Mouse (Mus musculus) heart, embryonic 13.5 days (tissue): ENCODE measurements around the gene Fam160b1. TPM values are rescaled to one million over a fixed set of nuclear protein-coding genes. Genes with fewer than 3 reads are reported as not detected.
A peak's percentile ranks its signal among the peaks of the same experiment; 100 is the strongest.

ENCODE experiments used
- ATAC-seq: fragments of 200-750 bp; cut with Nextera tagmentation; 2 replicates; pipeline ENCODE4 v1.8.0; 2017; ENCODE audit warnings: moderate TSS enrichment; ENCODE audit not compliant: insufficient number of reproducible peaks, low FRiP score, low TSS enrichment; ENCODE audit errors: extremely low read depth
- H3K27ac ChIP-seq: fragments of 300-500 bp; sonication (generic); replicated peaks from 2 replicates; pipeline ENCODE4 v1.5.1; 2015; ENCODE audit warnings: moderate library complexity, mild to moderate bottlenecking, inconsistent platforms
- H3K27me3 ChIP-seq: fragments of 300-500 bp; sonication (generic); replicated peaks from 2 replicates; pipeline ENCODE4 v1.6.1; 2015; ENCODE audit warnings: mild to moderate bottlenecking, inconsistent platforms
- H3K36me3 ChIP-seq: fragments of 300-500 bp; sonication (generic); 2 replicates; pipeline ENCODE4 v1.6.1; 2015; ENCODE audit warnings: mild to moderate bottlenecking, inconsistent platforms
- H3K4me1 ChIP-seq: fragments of 300-500 bp; sonication (generic); 2 replicates; pipeline ENCODE4 v1.6.1; 2015; ENCODE audit warnings: inconsistent platforms
- H3K4me2 ChIP-seq: fragments of 300-500 bp; sonication (generic); 2 replicates; pipeline ENCODE4 v1.6.1; 2015; ENCODE audit warnings: inconsistent platforms, mild to moderate bottlenecking, moderate library complexity
- H3K4me3 ChIP-seq: fragments of 300-500 bp; sonication (generic); 2 replicates; pipeline ENCODE4 v1.5.1; 2015; ENCODE audit warnings: moderate library complexity, mild to moderate bottlenecking, inconsistent platforms
- H3K9ac ChIP-seq: fragments of 300-500 bp; sonication (generic); 2 replicates; pipeline ENCODE4 v1.6.1; 2015; ENCODE audit warnings: inconsistent platforms, mild to moderate bottlenecking, moderate library complexity
- H3K9me3 ChIP-seq: fragments of 300-500 bp; sonication (generic); 2 replicates; pipeline ENCODE4 v1.6.1; 2016; ENCODE audit warnings: inconsistent platforms
- WGBS: fragments of 180-500 bp; shearing (Covaris S2); methylation state at CpG from one replicate; pipeline ENCODE4 v1.1.7; 2015; ENCODE audit warnings: mixed read lengths; 5-methylcytosine and 5-hydroxymethylcytosine counted together
- polyA plus RNA-seq: library from polyadenylated mRNA; unstranded; fragments of >200 nt; fragmentation: Nextera tagmentation; extraction: Ambion mirVana; gene quantifications from 2 replicates; pipeline ENCODE4 v1.2.1, GENCODE M21; 2015

Gene Fam160b1
- polyA plus RNA-seq, 1 experiment from 2014 or later: 9.9 TPM

DNA sequence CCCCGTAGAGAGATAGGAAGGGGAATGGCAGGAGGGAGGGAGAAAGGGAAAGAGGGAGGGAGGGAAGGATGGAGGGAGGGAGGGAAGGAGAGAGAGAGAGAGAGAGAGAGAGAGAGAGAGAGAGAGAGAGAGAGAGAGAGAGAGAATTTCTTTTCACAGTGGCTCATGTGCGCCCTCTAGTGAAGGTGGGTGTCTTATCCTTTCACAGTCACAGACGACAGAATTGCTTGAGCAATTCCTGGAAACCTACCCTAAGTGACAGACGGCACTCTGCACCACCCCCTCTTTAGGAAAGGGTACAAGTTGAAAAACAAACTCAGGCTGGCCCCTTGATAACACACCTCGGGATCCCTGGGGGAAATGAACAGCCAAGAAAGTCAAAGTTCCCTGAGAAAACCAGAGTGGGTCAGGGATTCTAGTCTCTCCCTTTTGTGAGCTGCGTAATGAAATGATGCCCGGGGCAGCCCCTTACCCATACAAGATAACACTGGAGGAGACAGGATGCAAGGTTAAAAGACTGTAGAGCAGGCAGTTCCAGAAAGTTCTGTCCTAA is 34.7 kb upstream of the Fam160b1 start:
- no peaks in the 10 kb centered on the region for H3K27me3 ChIP-seq
- H3K4me3 ChIP-seq: no peak overlapping the region
- H3K9me3 ChIP-seq: 0 out of 2 replicates have a peak, but pooled peaks cover 3% of the 10 kb centered on the region
- H3K36me3 ChIP-seq: no peaks in the 10 kb centered on the region
- H3K9ac ChIP-seq: no peak overlapping the region
- ATAC-seq: no peak
- H3K4me2 ChIP-seq: no peak overlapping the region
- no peak overlapping the region for H3K27ac ChIP-seq
- H3K4me1 ChIP-seq: no peaks in the 10 kb centered on the region
- WGBS: 19% methylated on average over 7 of the region's 7 CpGs

DNA sequence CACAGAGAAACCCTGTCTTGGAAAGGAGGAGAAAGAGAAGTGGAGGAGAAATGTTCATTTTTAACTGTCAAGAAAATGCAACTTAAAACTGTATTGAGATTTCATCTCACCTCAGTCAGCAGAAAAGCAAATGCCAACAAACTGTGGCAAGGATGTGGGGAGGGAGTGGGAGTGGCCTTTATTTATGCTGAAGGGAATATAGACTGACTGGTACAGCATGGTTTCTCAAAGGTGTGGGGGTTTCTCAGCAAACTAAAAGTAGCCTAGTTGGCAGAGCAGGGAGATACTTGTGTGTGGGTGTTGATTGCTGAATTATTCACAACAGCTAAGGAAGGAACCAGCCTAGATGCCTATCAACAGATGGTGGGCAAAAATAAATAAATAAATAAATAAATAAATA is 32.8 kb upstream of the Fam160b1 start:
- Histone ChIP-seq H3K9me3 (0 out of 2 replicates have a peak, but pooled peaks cover 3% of the 10 kb centered on the region), H3K4me3 (no peak overlapping the region), H3K9ac (no peak overlapping the region), H3K36me3 (no peaks in the 10 kb centered on the region), H3K27me3 (no peaks in the 10 kb centered on the region), H3K4me2 (no peak overlapping the region), H3K4me1 (no peaks in the 10 kb centered on the region), H3K27ac (no peak overlapping the region)
- ATAC-seq: no peak

DNA sequence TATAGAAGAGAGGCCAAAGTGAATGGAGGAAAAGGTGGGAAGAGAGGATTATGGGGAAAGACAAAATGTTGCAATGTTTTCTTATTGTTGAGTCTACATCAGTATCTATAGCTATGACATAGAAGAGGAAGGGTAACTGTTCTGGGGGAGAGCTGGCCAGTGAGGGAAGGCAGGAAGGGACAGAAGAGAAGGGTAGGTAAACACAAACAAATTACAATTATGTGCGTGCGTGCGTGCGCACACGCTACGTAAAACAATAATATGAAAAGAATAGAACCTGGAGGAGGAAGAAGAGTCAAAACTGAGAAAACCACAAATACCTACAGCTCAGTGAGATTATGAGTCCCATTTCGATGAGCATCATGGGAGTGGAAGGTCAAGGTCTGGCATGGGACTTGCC is 32.2 kb upstream of the Fam160b1 start:
- H3K27ac ChIP-seq: no peak overlapping the region

DNA sequence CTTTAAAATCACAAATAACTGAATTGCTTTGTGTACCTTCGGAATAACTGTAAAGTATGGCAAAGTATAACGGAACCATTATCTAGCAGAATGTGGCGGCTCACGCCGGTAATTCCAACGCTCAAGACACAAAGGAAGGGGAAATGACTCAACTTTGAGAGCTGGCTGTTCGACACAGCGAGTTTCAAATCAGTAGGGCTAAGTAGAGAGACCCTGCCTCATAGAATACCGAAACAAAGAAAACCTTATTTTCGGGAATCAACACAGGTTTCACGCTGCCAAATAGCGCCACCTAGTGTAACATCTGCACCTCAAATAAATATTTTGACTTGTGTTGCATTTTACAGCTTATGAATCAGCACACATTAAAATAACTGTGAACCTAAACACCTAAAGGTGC is 31.7 kb upstream of the Fam160b1 start:
- Histone ChIP-seq H3K36me3 (no peaks in the 10 kb centered on the region), H3K4me3 (no peak overlapping the region), H3K27ac (no peak overlapping the region), H3K9me3 (0 out of 2 replicates have a peak, but pooled peaks cover 3% of the 10 kb centered on the region), H3K9ac (no peak overlapping the region), H3K4me2 (peak overlapping the region; percentile 35), H3K27me3 (no peaks in the 10 kb centered on the region), H3K4me1 (no peaks in the 10 kb centered on the region)
- ATAC-seq: no peak
- 53% methylated on average over 12 of the region's 12 CpGs for WGBS

More for the DNA sequence above, 32.2 kb upstream of the Fam160b1 start:
- Histone ChIP-seq H3K9ac (no peak overlapping the region), H3K4me2 (no peak overlapping the region), H3K4me1 (no peaks in the 10 kb centered on the region), H3K27me3 (no peaks in the 10 kb centered on the region), H3K4me3 (no peak overlapping the region), H3K36me3 (no peaks in the 10 kb centered on the region), H3K9me3 (0 out of 2 replicates have a peak, but pooled peaks cover 3% of the 10 kb centered on the region)
- no peak for ATAC-seq
- WGBS: 90% methylated on average over 7 of the region's 7 CpGs

DNA sequence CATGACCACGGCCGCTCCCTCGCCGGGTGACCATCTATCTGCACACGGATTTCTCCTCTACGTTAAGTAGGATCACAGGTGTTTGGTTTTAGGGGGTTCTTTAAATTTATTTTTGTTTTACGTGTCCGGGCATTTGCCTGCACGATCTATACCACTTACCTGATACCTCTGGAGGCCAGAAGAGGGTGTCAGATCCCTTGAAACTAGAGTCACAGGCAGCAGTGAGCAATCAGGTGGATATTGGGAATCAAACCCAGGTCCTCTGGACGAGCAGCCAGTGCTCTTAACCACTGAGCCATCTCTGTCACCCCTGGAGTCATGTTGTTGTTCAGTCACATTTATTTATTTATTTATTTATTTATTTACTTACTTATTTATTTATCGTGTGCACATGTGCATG is 30.2 kb upstream of the Fam160b1 start:
- ATAC-seq: no peak

DNA sequence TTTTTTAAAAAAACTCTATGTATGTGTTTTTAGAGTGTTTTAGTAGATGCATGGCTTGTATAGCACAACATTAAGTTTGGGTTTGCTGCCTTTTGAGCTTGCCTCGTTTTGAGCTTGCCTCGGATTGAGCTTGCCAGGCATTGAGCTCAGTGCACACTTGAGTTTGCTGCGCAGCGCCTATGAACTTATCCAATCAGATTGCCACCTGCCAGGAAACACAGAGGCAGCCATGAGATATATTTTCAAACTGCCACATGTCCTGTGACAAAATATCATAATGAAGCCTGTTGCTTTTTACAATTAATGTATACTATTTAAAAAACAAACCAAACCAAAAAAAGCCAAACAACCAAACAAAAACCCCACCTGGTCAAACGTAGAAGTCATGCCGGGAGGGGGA is 29.2 kb upstream of the Fam160b1 start:
- H3K36me3 ChIP-seq: no peaks in the 10 kb centered on the region
- H3K4me1 ChIP-seq: no peaks in the 10 kb centered on the region
- H3K9ac ChIP-seq: no peak overlapping the region
- H3K9me3 ChIP-seq: 0 out of 2 replicates have a peak, but pooled peaks cover 3% of the 10 kb centered on the region
- H3K4me2 ChIP-seq: no peak overlapping the region
- no peak overlapping the region for H3K4me3 ChIP-seq
- ATAC-seq: no peak
- H3K27me3 ChIP-seq: no peaks in the 10 kb centered on the region
- no peak overlapping the region for H3K27ac ChIP-seq
- WGBS: 76% methylated on average over 6 of the region's 6 CpGs

More for the DNA sequence above, 30.2 kb upstream of the Fam160b1 start:
- Histone ChIP-seq H3K36me3 (no peaks in the 10 kb centered on the region), H3K27ac (no peak overlapping the region), H3K4me3 (no peak overlapping the region), H3K9ac (no peak overlapping the region), H3K9me3 (0 out of 2 replicates have a peak, but pooled peaks cover 3% of the 10 kb centered on the region), H3K4me2 (no peak overlapping the region), H3K4me1 (no peaks in the 10 kb centered on the region), H3K27me3 (no peaks in the 10 kb centered on the region)
- 67% methylated on average over 11 of the region's 11 CpGs for WGBS

DNA sequence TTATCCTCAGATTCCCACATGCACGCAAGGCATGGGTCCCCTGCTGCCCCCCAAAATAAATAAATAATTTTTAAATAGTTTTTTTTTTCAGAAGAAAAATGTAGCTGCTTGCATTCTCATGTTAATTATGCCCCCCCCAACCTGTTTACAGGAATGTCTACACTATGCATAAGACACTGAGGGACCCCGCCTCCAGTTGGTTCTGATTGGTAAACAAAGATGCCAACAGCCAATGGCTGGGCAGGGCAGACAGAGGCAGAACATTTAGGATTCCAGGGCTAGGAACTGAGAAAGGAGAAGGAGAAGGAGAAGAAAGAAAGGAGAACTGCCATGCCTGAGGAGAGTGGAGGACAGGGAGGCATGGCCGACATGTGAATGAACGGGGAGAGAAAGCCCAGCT is 27.1 kb upstream of the Fam160b1 start:
- Histone ChIP-seq H3K4me2 (no peak overlapping the region), H3K27me3 (no peaks in the 10 kb centered on the region), H3K9ac (no peak overlapping the region), H3K4me1 (no peaks in the 10 kb centered on the region), H3K27ac (no peak overlapping the region), H3K36me3 (no peaks in the 10 kb centered on the region), H3K9me3 (0 out of 2 replicates have a peak, but pooled peaks cover 3% of the 10 kb centered on the region), H3K4me3 (no peak overlapping the region)
- no peak for ATAC-seq
- WGBS: 75% methylated on average over 4 of the region's 4 CpGs

DNA sequence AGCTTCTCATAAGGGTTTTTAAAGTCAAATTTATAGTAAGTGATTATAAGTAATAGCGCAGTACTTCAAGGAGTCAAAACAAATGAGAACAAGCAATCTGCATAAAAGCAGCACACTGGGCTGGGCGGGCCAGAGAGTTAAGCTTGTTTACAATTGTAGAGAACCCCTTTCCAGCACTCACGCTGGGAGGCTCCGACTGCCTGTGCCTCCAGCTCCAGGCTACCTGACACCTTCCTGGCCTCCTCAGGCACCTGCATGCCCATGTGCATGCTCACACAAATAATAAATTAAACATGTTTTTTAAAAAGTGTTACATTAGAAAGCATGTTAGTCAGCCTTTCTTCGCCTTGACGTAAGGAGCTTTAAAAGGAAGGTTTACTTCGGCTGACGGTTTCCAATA is 25.3 kb upstream of the Fam160b1 start:
- no peak overlapping the region for H3K4me2 ChIP-seq
- H3K9me3 ChIP-seq: no peaks in the 10 kb centered on the region
- no peak overlapping the region for H3K27ac ChIP-seq
- H3K4me3 ChIP-seq: no peak overlapping the region
- H3K9ac ChIP-seq: no peak overlapping the region
- WGBS: 66% methylated on average over 8 of the region's 8 CpGs
- H3K36me3 ChIP-seq: no peaks in the 10 kb centered on the region
- H3K4me1 ChIP-seq: peaks cover 9% of the 10 kb centered on the region; the same call in 1 of the 2 replicates
- no peaks in the 10 kb centered on the region for H3K27me3 ChIP-seq
- ATAC-seq: no peak

DNA sequence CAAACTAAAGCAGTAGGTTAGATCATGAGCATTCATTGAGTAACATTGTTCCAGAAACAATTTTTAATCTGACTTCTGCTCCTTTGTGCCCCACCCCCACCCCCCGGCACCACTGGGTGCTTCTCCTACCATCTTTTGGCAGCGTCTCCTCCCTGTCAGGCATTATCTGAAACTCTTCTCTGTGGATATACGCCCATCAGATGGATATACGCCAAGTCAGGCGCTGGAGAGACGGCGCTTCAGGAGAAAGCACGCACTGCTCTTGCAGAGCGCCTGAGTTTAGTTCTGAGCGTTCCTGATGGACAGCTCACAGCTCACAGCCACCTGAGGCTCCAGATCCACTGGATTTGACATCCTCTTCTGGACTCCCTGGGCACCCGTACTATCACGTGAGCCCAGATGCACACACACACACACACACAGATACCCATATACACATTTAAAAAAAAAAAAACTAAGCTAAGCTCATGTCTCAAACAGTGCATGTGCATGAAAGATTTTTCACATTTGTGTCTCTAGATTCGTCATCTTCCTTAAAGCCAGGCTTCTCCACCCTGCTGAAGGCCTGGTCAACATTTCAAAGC is 21.1 kb upstream of the Fam160b1 start:
- H3K36me3 ChIP-seq: no peaks in the 10 kb centered on the region
- no peak overlapping the region for H3K4me2 ChIP-seq
- WGBS: 63% methylated on average over 13 of the region's 13 CpGs
- no peak overlapping the region for H3K9ac ChIP-seq
- no peak for ATAC-seq
- H3K27me3 ChIP-seq: no peaks in the 10 kb centered on the region
- no peaks in the 10 kb centered on the region for H3K9me3 ChIP-seq
- H3K4me1 ChIP-seq: peaks cover 20% of the 10 kb centered on the region
- H3K27ac ChIP-seq: no peak overlapping the region
- no peak overlapping the region for H3K4me3 ChIP-seq

DNA sequence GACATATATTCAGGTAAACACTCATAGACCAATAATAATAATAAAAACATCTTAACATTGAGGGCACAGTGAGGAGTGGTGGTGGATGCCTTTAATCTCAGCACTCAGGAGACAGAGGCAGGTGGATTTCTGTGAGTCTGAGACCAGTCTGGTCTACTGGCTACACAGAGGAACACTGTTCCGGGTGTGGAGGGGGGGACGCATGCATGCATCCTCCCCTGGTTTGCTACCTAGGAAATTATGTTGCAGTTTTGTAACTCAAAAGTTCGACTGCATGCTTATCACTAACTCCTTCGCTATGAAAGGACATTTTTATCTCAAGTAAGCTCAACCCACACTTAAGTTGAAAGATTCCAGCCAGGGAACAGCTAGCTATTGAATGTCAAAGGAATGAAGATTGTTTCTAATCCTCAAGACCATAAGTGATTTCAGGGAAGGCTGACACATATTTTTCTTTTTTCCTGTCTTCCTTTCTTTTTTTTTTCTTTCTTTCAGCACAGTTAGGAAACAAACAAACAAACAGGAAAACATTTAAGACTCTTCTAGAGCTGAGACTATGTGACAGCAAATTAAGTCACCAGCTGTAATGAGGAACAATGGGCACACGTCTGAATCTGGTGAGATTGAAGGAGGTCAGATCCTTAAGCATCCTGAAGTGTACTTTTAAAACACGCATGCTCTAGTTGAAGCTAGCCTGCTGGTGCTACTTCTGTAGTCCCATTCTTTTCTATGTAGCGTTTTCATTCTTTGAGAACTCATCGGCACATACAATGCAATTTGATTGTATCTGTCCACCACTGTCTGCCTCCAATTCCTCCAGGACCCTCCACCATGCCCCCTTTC is 19.4 kb upstream of the Fam160b1 start:
- no peak overlapping the region for H3K27ac ChIP-seq
- no peak overlapping the region for H3K9ac ChIP-seq
- WGBS: 55% methylated on average over 8 of the region's 8 CpGs
- H3K9me3 ChIP-seq: peaks cover 3% of the 10 kb centered on the region; the same call in 1 of the 2 replicates
- no peak for ATAC-seq
- H3K4me2 ChIP-seq: no peak overlapping the region
- H3K4me3 ChIP-seq: no peak overlapping the region
- no peaks in the 10 kb centered on the region for H3K27me3 ChIP-seq
- no peaks in the 10 kb centered on the region for H3K36me3 ChIP-seq
- H3K4me1 ChIP-seq: peaks cover 20% of the 10 kb centered on the region

DNA sequence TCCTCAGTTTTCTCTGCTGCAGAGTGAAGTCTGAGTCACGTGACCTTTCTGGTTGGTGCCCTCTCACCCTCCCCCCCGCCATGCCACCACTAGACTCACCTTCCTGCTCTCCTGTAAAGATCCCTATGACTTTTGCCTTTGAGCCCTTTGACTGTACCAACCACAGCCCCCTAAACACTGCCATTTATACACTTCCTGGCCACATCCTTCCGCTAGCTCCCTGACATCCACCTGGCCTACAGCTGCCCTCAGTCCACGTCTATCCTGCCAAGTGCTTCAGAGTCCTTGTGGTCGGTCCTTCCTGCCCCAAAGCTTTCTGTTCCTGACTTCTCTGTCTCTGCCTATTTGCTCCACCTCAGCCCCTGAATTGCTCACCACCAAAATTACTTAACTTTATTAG is 16.6 kb upstream of the Fam160b1 start:
- H3K36me3 ChIP-seq: no peaks in the 10 kb centered on the region
- no peak overlapping the region for H3K4me2 ChIP-seq
- no peaks in the 10 kb centered on the region for H3K27me3 ChIP-seq
- peaks cover 23% of the 10 kb centered on the region; the same call in 1 of the 2 replicates for H3K9me3 ChIP-seq
- H3K9ac ChIP-seq: no peak overlapping the region
- ATAC-seq: no peak
- H3K4me3 ChIP-seq: no peak overlapping the region
- 75% methylated on average over 5 of the region's 5 CpGs for WGBS
- H3K4me1 ChIP-seq: peaks cover 20% of the 10 kb centered on the region
- no peak overlapping the region for H3K27ac ChIP-seq
